Mouse (Mus musculus): Measurements from ENCODE around the gene Gm19668. TPM values are rescaled to one million over a fixed set of nuclear protein-coding genes. Genes with fewer than 3 reads are reported as not detected.

The Gm19668 gene
- total RNA-seq (2021): not detected
- not detected in 2 replicates for polyA plus RNA-seq (2012; rRNA removed)
- long read RNA-seq: 0 reads

DNA sequence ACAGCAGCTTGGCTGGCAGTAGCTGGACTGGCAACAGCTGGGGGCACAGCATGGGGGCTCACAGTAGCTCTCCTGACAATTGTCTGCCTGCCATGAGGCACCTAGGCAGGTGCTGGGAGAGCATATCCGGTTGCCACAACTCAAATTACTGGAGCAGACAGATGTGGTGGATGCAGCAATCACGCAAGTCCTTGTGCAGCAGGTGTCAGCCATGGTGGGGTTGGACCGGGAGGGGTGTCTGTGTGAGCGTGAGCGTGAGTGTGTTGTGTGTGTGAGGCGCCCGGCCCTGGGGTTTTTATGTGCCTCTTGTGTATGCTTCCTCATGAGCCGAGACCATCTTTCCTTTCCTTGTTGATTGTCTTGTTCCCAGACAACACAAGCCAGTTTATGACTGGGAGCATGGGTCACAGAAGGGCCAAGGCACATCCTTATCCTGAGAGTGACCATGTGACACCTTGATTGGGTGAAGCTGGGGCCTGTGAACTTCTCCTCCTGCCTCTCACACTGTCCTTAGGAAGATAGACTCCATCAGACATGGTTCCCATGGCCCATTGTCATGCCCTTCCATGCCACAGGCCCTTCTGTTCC is at the start of gene Gm19668:
Gm19668 (minus strand) TSS at position 213 of the 588 bp plus-strand sequence.
- no peaks in the 10 kb centered on the region for H3K36me3 ChIP-seq (ENCODE audit: control insufficient read depth, insufficient read depth, low read length)
- H3K27ac ChIP-seq: no peak within 1 kb of the TSS
- no peak within 1 kb of the TSS for H3K4me3 ChIP-seq
- no peak for TF ChIP-seq EP300 (IDR thresholded peaks at IDR 0.05; ENCODE audit: insufficient read depth, low read depth, low read length)
- no peak for TF ChIP-seq POLR2A (IDR thresholded peaks at IDR 0.05; ENCODE audit: insufficient read depth, low read depth, low read length)
- TF ChIP-seq CTCF (IDR thresholded peaks at IDR 0.05): no peak
- no peak for DNase-seq
- WGBS: 71% methylated on average over 8 of the region's 8 CpGs
- intact Hi-C loops (cut with DNase I): loop anchor here (5.0 kb wide), 1 partner anchor 172 kb away; no protein-coding TSS in a partner anchor
- no peaks in the 10 kb centered on the region for H3K27me3 ChIP-seq (ENCODE audit: control insufficient read depth, insufficient read depth, low read length)
- H3K79me2 ChIP-seq (replicated peaks; ENCODE audit: control insufficient read depth, insufficient read depth, low read length): no peaks in the 10 kb centered on the region
- H3K9ac ChIP-seq (ENCODE audit: low read depth, low read length): no peak within 1 kb of the TSS
- H3K4me1 ChIP-seq (ENCODE audit: control insufficient read depth, insufficient read depth, low read length): no peaks in the 10 kb centered on the region

GRCm38 (mm10) chr10:77847538-77847937 is 48.6 kb upstream of the Gm19668 start:
- no peaks in the 10 kb centered on the region for H3K4me1 ChIP-seq (ENCODE audit: control insufficient read depth, insufficient read depth, low read length)
- no peaks in the 10 kb centered on the region for H3K36me3 ChIP-seq (ENCODE audit: control insufficient read depth, insufficient read depth, low read length)
- H3K27ac ChIP-seq: no peak overlapping the region
- no peak overlapping the region for H3K4me3 ChIP-seq
- H3K79me2 ChIP-seq (replicated peaks; ENCODE audit: control insufficient read depth, insufficient read depth, low read length): no peaks in the 10 kb centered on the region
- no peak for TF ChIP-seq POLR2A (IDR thresholded peaks at IDR 0.05; ENCODE audit: insufficient read depth, low read depth, low read length)
- TF ChIP-seq EP300 (IDR thresholded peaks at IDR 0.05; ENCODE audit: insufficient read depth, low read depth, low read length): no peak
- TF ChIP-seq CTCF (IDR thresholded peaks at IDR 0.05): no peak
- WGBS: 94% methylated on average over 2 of the region's 2 CpGs
- H3K9ac ChIP-seq (ENCODE audit: low read depth, low read length): no peak overlapping the region
- no peaks in the 10 kb centered on the region; the same call in 1 of the 2 replicates for H3K27me3 ChIP-seq (ENCODE audit: control insufficient read depth, insufficient read depth, low read length)
- no peak for DNase-seq
- intact Hi-C loops (cut with DNase I): no loop called here

- TF ChIP-seq EP300 (IDR thresholded peaks at IDR 0.05; ENCODE audit: insufficient read depth, low read depth, low read length): no peak
- no peak for TF ChIP-seq CTCF (IDR thresholded peaks at IDR 0.05)
- TF ChIP-seq POLR2A (IDR thresholded peaks at IDR 0.05; ENCODE audit: insufficient read depth, low read depth, low read length): no peak
- Histone ChIP-seq H3K27ac (no peak overlapping the region), H3K36me3 (ENCODE audit: control insufficient read depth, insufficient read depth, low read length) (no peaks in the 10 kb centered on the region), H3K9ac (ENCODE audit: low read depth, low read length) (no peak overlapping the region), H3K27me3 (ENCODE audit: control insufficient read depth, insufficient read depth, low read length) (no peaks in the 10 kb centered on the region), H3K79me2 (replicated peaks; ENCODE audit: control insufficient read depth, insufficient read depth, low read length) (no peaks in the 10 kb centered on the region), H3K4me3 (no peak overlapping the region), H3K4me1 (ENCODE audit: control insufficient read depth, insufficient read depth, low read length) (no peaks in the 10 kb centered on the region)
- intact Hi-C loops (cut with DNase I): no loop called here
- no peak for DNase-seq
- 25% methylated on average over 2 of the region's 2 CpGs for WGBS
Observed at GRCm38 (mm10) chr10:77846961-77847360, 48.0 kb upstream of the Gm19668 start.

GRCm38 (mm10) chr10:77846503-77846902 is 47.6 kb upstream of the Gm19668 start, which contains the start of gene Gm36176:
Gene Gm36176 (plus strand): TSS chr10:77846803.
- 67% methylated on average over 3 of the region's 3 CpGs for WGBS
- Histone ChIP-seq H3K4me3 (no peak within 1 kb of the TSS), H3K9ac (ENCODE audit: low read depth, low read length) (no peak within 1 kb of the TSS), H3K27me3 (ENCODE audit: control insufficient read depth, insufficient read depth, low read length) (no peaks in the 10 kb centered on the region), H3K27ac (no peak within 1 kb of the TSS), H3K79me2 (replicated peaks; ENCODE audit: control insufficient read depth, insufficient read depth, low read length) (no peaks in the 10 kb centered on the region), H3K4me1 (ENCODE audit: control insufficient read depth, insufficient read depth, low read length) (no peaks in the 10 kb centered on the region), H3K36me3 (ENCODE audit: control insufficient read depth, insufficient read depth, low read length) (no peaks in the 10 kb centered on the region)
- no peak for TF ChIP-seq POLR2A (IDR thresholded peaks at IDR 0.05; ENCODE audit: insufficient read depth, low read depth, low read length)
- no peak for DNase-seq
- intact Hi-C loops (cut with DNase I): no loop called here

- intact Hi-C loops (cut with DNase I): no loop called here
- WGBS: 64% methylated on average over 6 of the region's 6 CpGs
Observed at GRCm38 (mm10) chr10:77839006-77839405, 40.1 kb upstream of the Gm19668 start.

DNA sequence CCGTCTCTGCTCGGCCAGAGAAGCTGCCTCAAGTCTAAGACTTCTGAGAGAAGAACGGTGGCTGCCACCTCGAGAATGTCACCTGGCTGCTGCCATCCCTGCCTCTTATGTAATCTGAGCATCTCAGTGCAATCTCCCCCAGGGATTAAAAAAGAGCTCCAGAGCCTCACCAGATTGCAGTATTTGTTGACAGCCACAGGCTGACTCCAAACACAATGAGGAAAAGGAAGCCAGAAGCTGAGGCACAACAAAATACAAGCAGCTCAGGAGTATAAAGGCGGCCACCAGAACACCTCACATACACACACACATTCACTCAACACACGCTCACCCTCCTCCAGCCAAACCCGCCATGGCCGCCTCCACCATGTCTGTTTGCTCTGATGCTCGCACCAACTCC is 36.7 kb upstream of the Gm19668 start, which contains the start of gene Krtap10-10:
Krtap10-10 (plus strand) TSS at position 301 of the 400 bp plus-strand sequence.
- intact Hi-C loops (cut with DNase I): no loop called here
- Histone ChIP-seq H3K27ac (no peak within 1 kb of the TSS), H3K4me3 (no peak within 1 kb of the TSS), H3K27me3 (ENCODE audit: control insufficient read depth, insufficient read depth, low read length) (no peaks in the 10 kb centered on the region), H3K36me3 (ENCODE audit: control insufficient read depth, insufficient read depth, low read length) (no peaks in the 10 kb centered on the region), H3K4me1 (ENCODE audit: control insufficient read depth, insufficient read depth, low read length) (no peaks in the 10 kb centered on the region), H3K9ac (ENCODE audit: low read depth, low read length) (no peak within 1 kb of the TSS), H3K79me2 (replicated peaks; ENCODE audit: control insufficient read depth, insufficient read depth, low read length) (no peaks in the 10 kb centered on the region)
- no peak for TF ChIP-seq CTCF (IDR thresholded peaks at IDR 0.05)
- TF ChIP-seq POLR2A (IDR thresholded peaks at IDR 0.05; ENCODE audit: insufficient read depth, low read depth, low read length): no peak
- no peak for TF ChIP-seq EP300 (IDR thresholded peaks at IDR 0.05; ENCODE audit: insufficient read depth, low read depth, low read length)
- DNase-seq: no peak
- WGBS: 60% methylated on average over 9 of the region's 9 CpGs

More at GRCm38 (mm10) chr10:77839006-77839405, 40.1 kb upstream of the Gm19668 start:
- H3K27me3 ChIP-seq (ENCODE audit: control insufficient read depth, insufficient read depth, low read length): no peaks in the 10 kb centered on the region
- no peak for TF ChIP-seq POLR2A (IDR thresholded peaks at IDR 0.05; ENCODE audit: insufficient read depth, low read depth, low read length)
- no peak for TF ChIP-seq CTCF (IDR thresholded peaks at IDR 0.05)
- TF ChIP-seq EP300 (IDR thresholded peaks at IDR 0.05; ENCODE audit: insufficient read depth, low read depth, low read length): no peak
- no peaks in the 10 kb centered on the region for H3K36me3 ChIP-seq (ENCODE audit: control insufficient read depth, insufficient read depth, low read length)
- H3K27ac ChIP-seq: no peak overlapping the region
- H3K79me2 ChIP-seq (replicated peaks; ENCODE audit: control insufficient read depth, insufficient read depth, low read length): no peaks in the 10 kb centered on the region
- H3K4me1 ChIP-seq (ENCODE audit: control insufficient read depth, insufficient read depth, low read length): no peaks in the 10 kb centered on the region
- no peak overlapping the region for H3K9ac ChIP-seq (ENCODE audit: low read depth, low read length)
- H3K4me3 ChIP-seq: no peak overlapping the region
- no peak for DNase-seq
